Mouse (Mus musculus): Measurements from ENCODE around the gene 1810062G17Rik.

DNA sequence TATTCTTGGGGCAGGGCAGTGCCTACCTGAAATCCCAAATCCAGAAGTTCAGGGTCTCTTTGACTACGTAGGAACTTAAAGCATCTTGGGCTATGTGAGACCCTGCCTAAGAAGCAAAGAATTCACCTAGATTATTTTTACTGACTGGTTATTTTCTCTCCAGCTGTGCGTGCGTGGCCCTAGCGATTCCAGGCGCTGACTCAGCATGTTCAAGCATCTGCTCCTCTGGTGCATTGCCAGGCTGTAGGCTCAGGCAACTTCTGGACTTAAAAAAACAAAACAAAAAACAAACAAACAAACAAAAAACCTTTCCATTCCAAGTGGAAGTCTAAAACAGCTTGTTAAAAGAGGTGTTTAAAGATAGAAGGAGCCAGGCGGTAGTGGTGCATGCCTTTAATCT, 22.5 kb downstream of the 1810062G17Rik start:
- TF ChIP-seq TCF12 (IDR thresholded peaks at IDR 0.05; ENCODE audit: insufficient read depth, poor library complexity, severe bottlenecking) (no peak), MAX (IDR thresholded peaks at IDR 0.05; ENCODE audit: low read depth) (no peak), MYOD1 (IDR thresholded peaks at IDR 0.05; ENCODE audit: control insufficient read depth in 1 of 3, insufficient read length in 2 of 3, low read depth in 2 of 3) (no peak)

Measured in myocyte (in vitro differentiated cells).